Mouse (Mus musculus): ENCODE measurements around the gene Snrnp40. TPM values are rescaled to one million over a fixed set of nuclear protein-coding genes. Genes with fewer than 3 reads are reported as not detected.

Snrnp40 gene
- total RNA-seq, 2 experiments from 2014 or later = 35.3 to 39.0 TPM

GRCm38 (mm10) chr4:130380418-130380817, 20.5 kb downstream of the Snrnp40 start:
- DNase-seq = no peak

GRCm38 (mm10) chr4:130387256-130387655, 27.3 kb downstream of the Snrnp40 start:
- no peak for DNase-seq

GRCm38 (mm10) chr4:130389496-130389895, 29.6 kb downstream of the Snrnp40 start:
- DNase-seq = peak; percentile 56

DNA sequence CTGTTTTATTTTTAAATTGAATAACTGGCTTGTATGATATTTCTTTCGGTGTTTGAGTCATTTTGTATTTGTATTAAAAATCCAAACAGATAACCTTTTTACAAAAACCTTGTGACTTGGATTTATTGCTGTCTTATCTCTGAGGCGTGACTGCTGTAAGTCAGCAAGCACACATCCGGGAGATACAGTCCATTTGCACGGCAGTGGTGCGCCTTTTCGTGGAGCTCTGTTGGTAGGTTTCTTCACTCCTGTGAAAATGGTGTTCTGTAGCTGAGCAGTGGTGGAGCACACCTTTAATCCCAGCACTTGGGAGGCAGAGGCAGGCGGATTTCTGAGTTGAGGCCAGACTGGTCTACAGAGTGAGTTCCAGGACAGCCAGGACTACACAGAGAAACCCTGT, 30.0 kb downstream of the Snrnp40 start:
- DNase-seq = no peak

DNA sequence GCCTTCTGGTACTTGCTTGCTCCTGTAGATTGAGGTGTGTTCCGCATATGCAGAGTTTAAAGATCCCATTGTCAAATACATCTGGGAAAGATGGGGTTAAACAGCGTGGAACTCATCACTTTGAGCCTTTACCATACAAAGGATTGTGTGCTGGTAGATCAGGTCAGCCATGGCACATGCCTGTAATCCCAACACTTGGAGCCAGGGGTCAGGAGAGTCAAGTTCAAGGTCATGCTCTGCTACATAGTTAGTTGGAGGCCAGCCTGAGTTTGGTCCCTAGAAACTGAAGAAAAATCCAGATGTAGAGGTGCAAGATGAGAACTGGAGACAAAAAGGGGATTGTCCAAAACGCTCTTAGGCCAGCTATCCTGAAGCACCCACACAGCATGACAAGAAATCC, 31.3 kb downstream of the Snrnp40 start:
- DNase-seq = no peak

Other genes with a start within 250 kb of the Snrnp40 start
- 1 to 10 TPM in 1 of 2 experiments, under 1 TPM in 1; 0.78 to 1.7 TPM for gene Hcrtr1, start 220.8 kb upstream of the Snrnp40 start, total RNA-seq (2021)
- gene Tinagl1, start 185.0 kb upstream of the Snrnp40 start, total RNA-seq (2021) = 100 to 1,000 TPM in 1 of 2 experiments, 10 to 100 TPM in 1; 69.2 to 114 TPM
- not detected for gene Gm853, start 137.7 kb upstream of the Snrnp40 start, total RNA-seq (2021)
- gene Serinc2, start 80.9 kb upstream of the Snrnp40 start, total RNA-seq (2021) = 1 to 10 TPM; 2.9 to 5.1 TPM
- 100 to 1,000 TPM; 110 to 422 TPM for gene Fabp3, start 51.5 kb upstream of the Snrnp40 start, total RNA-seq (2021)
- 1 to 10 TPM in 1 of 2 experiments, not detected in 1; 1.3 TPM for gene Gm10570, start 51.5 kb upstream of the Snrnp40 start, total RNA-seq (2021)
- 10 to 100 TPM; 35.5 to 38.7 TPM for gene Zcchc17, start 189 bp upstream of the Snrnp40 start, total RNA-seq (2021)
- gene Nkain1, start 214.0 kb downstream of the Snrnp40 start, total RNA-seq (2021) = 1 to 10 TPM; 5.8 to 6.0 TPM

Measured in adrenal gland, postnatal 10 days (tissue).